Mouse (Mus musculus) spleen, adult 2 months (tissue): ENCODE data around the gene Irs2.

ENCODE experiments used
- CTCF ChIP-seq: fragments of 200-500 bp; IDR thresholded peaks from 2 replicates; pipeline ENCODE4 v1.5.1; 2011; ENCODE audit warnings: mild to moderate bottlenecking, inconsistent platforms; ENCODE audit not compliant: insufficient read depth, insufficient read length, insufficient replicate concordance; ENCODE audit errors: extremely low read depth
- POLR2A ChIP-seq: fragments of 200-500 bp; IDR thresholded peaks from 2 replicates; pipeline ENCODE4 v1.6.1; 2011; ENCODE audit warnings: low read depth, low read length, inconsistent platforms

GRCm38 (mm10) chr8:11013258-11013657 lies 5.0 kb upstream of the Irs2 start:
- peak; percentile 68; the same call in 1 of the 2 replicates for TF ChIP-seq CTCF
- no peak for TF ChIP-seq POLR2A
